Mouse (Mus musculus) cerebellum, adult (tissue): Measurements from ENCODE around the gene Megf11.

Experiments
- ATAC-seq: cut with Nextera tagmentation; 2 replicates; pipeline ENCODE4 v1.9.2; 2017; ENCODE audit warnings: mild to moderate bottlenecking, moderate library complexity, mixed read lengths; ENCODE audit not compliant: insufficient number of reproducible peaks, low FRiP score, low TSS enrichment

Megf11 gene

DNA sequence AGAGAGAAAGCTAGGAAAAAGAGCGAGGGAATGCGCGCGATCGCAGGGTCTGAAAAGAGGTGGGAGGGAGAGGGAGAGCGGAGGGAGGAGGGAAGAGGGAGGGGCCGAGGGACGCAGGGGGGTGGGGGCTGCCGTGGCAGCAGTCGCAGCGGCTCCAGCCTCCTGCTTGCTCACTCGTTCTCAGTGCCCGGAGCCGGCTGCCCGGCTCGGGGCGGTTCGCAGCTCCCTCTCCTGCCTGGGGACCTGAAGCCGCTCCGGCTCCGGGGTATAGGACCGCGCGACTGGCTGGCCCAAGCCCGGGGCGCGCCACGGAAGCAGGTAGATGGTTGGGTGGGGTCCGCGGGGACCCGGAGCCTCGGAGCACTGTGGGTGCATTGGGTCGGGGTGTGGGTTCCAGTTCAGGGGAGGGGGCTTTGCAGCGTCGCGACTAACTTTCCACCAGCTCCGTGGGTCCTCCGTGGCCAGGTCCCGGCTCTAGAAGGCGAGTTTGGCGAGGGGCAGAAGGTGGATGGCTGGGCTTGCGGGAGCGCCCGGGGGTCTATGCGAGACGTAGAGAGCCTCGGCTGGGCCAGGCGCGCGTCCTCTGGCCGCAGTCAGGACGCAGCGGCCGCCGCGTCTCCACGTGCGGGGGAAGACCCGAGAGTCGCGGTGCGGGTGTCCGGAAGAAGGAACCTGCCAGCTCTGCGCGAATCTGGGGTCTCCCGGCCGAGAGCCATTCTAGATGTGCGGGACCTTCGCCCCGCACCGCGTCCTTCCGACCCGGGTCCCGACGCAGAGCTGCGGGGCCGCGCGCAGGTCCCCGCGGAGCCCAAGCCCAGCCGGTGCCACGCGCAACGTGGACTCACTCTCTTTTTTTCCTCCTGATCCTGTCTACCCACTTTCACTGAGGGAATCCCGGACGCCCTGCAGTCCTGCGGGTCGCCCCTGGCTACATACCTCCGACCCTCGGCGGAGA is at the start of gene Megf11:
Gene Megf11 (plus strand): TSS at position 116 of the 955 bp plus-strand sequence.
- ATAC-seq = peak; percentile 47; the same call in 1 of the 2 replicates

GRCm38 (mm10) chr9:64335825-64336224 is 49.6 kb upstream of the Megf11 start:
- ATAC-seq = no peak

- no peak for ATAC-seq
These were observed 46.1 kb upstream of the Megf11 start for GRCm38 (mm10) chr9:64339361-64339760.

DNA sequence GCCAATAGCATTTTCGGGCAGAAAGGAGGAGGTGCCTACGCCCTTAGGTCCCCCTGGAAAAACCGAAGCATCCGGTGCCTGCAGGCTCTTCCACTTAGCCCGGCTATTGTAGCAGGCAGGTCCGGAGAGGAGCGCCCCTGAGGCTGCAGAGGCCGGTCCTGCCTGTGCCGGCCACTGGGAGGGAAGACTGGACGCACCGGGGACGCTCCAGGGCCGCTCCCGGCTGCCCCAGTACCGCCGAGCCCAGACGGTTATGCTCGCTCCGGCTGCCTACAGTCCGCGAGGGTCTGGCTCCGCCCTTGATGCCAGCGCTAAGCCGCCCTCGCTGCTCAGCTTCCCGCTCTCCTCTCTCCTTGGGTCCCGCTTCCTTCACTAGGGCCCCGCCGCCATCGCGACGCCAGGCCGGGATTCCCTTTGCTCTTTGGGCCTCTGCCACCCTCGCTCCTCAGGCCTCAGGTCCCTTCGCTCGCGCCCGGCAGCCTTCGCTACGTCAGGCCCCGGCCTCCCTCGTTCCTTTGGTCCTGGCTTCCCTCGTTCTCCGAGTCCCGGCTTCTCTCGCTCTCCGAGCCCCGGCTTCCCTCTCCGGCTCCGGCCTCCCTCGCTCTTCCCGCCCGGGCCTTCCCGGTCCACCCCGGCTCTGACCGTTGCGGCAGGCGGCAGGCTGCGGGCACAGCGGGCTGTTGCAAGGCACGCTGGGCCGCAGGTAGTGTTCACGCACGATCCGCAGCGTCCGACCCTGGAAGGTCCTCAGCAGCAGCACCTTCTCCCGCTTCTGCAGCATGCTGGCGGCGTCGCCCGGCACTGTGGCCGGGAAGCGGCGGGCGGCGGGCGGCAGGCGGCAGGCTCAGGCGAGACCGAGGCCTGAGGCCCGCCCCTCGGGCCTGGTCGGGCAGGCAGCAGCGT is 44.8 kb upstream of the Megf11 start:
- ATAC-seq = peak; percentile 86

- peak; percentile 27; the same call in 1 of the 2 replicates for ATAC-seq
These were observed 44.2 kb upstream of the Megf11 start, which contains the start of gene Dis3l for GRCm38 (mm10) chr9:64341254-64341566. Gene Dis3l (minus strand): TSS chr9:64341288.

DNA sequence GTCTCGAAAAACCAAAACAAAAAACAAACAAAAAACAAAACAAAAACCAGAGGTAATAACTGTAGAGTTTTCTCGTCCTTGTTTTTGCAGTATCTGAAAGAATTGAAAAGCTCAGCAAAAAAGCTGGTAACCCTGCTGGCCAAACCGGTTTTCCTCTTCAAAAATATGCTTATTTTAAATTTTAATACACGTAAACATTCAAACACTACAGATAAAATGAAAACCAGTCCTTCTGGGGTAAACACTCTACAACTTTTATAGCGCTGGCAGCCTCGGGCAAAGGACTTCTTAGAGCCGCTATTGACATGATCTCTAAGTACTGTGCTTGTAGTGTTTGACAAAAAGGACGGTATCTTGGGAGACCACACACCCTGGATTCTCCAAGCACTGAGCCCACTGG is 43.8 kb upstream of the Megf11 start:
- ATAC-seq = no peak

GRCm38 (mm10) chr9:64343656-64344055 is 41.8 kb upstream of the Megf11 start:
- no peak for ATAC-seq

GRCm38 (mm10) chr9:64345931-64346330 is 39.5 kb upstream of the Megf11 start:
- ATAC-seq = no peak

GRCm38 (mm10) chr9:64347377-64347776 is 38.0 kb upstream of the Megf11 start:
- ATAC-seq = no peak

DNA sequence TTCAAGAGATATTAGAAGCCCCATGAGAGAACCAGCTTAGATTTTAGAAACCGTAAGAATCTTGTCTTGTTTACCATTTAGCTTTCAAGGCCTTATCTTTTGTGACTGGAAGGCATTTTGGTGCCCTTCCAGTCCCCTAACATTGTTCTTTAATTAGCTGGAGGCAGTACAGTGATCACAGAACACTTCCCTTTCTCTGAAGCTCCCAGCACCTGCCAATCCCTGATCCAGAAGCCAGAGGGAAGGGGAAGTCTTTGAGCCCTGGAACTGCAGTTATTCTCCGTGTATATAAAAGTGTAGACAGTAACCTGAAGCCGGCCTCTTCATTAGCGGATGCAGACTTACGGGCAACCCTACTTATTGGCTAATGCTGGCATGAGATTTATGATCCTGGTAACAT is 35.9 kb upstream of the Megf11 start:
- no peak for ATAC-seq

DNA sequence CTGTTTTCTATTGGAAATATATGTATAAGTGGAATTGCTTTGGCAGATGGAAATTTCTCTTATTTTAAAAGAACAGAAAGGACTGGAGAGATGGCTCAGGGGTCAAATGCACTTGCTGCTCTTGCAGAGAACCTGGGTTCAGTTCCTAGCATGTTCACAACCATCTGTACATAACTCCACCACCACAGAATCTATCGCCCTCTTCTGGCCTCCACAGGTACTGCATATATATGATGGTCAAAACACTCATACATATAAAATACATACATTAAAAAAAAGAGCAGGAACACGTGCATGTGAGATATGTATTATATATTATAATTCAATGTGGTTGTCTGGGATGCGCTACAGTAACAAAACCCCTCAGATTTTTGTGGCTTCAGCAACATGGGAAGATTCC is 34.2 kb upstream of the Megf11 start:
- no peak for ATAC-seq

DNA sequence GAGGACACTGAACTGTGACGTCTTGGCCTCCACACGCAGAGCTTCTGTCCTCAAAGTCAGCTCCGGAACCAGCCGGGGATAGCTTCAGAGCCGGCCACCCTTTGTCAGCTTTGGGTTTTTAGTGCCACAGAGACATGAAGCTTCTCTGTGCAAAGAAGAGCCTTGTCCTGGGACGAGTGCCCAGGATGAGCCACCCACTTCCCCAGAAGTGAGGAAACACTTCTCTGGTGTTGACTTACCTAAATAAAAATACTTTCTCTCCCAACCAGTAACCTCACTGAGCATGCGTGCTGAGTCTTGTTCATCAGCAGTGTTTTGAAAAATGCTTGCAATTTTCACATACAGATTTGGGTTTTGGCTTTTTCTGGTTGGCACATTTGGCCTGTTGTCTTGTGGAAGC is 29.8 kb upstream of the Megf11 start:
- no peak for ATAC-seq

- no peak for ATAC-seq
These were observed 24.0 kb upstream of the Megf11 start for GRCm38 (mm10) chr9:64361231-64361950.

GRCm38 (mm10) chr9:64369871-64370270 is 15.6 kb upstream of the Megf11 start:
- no peak for ATAC-seq

GRCm38 (mm10) chr9:64371305-64371819 is 14.1 kb upstream of the Megf11 start:
- ATAC-seq = no peak

GRCm38 (mm10) chr9:64376380-64376779 is 9.0 kb upstream of the Megf11 start:
- no peak for ATAC-seq

GRCm38 (mm10) chr9:64383021-64383788 is 2.2 kb upstream of the Megf11 start:
- ATAC-seq = no peak

DNA sequence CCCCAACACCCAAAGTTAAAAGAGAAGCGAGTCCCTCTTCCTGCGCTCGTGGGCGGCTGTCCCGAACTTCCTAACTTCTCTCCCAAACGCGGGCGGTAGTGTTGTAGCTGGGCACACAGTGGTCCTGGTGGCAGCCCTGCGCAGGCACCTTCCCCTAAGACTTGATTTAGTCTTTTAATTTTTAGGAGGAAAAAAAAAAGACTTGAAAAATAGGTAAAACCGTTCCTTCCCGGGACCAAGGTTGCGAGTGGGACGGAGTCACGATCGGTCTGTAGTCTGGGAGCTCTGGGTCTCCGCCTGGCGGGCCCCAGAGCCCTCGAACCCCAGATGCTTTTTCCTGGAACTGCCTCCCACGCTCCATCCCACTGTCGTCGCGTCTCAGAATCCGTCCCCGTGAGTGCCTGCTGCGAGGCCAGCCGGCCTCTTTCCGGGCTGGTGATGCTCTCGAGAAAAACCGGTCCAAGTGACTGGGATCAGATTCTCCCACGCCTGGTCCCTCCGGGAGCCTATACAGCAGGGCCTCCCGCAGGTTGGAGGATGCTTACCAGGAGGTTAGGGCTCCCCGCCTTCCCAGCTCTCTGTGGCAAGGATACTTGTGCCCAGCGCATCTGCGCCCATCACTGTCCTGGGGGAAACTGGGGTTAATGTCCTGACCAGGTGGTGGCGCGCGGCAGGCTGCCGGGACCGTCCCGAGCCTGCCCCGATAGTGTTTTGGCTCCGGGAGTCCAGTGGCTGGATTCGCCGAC is 1.2 kb downstream of the Megf11 start:
- peak; percentile 68 for ATAC-seq
